ENCODE assay signal across 14 mouse cellular contexts in genomic region chr9:56414322-56414721, GRCm38 (mm10). TPM values are rescaled to one million over a fixed set of nuclear protein-coding genes. Genes with fewer than 3 reads are reported as not detected.
A peak's percentile ranks its signal among the peaks of the same experiment; 100 is the strongest.
DNase-seq lines count a peak whose midpoint lies in the region; ATAC-seq and TF ChIP-seq lines count a peak whose summit lies in the region.
"Had no signal": no experiment of that assay in that cellular context is flagged by ENCODE, and none has a peak within 500 bp of the region (broad histone marks: within the 10 kb centered on the region; RNA-seq: fewer than 3 reads in every experiment).

No protein-coding gene starts in this region.

- TF ChIP-seq CTCF in gastrocnemius, adult 2 months (IDR thresholded peaks at IDR 0.05) = peak; percentile 23; the same call in 1 of the 2 replicates
- TF ChIP-seq CTCF in liver, postnatal 0 days (IDR thresholded peaks at IDR 0.05; ENCODE audit: low read depth) = peak; percentile 34
- TF ChIP-seq CTCF in CH12.LX (conservative IDR thresholded peaks at IDR 0.05 in 1 of 2, IDR thresholded peaks at IDR 0.05 in 1 of 2; ENCODE audit: low read depth in 2 of 2, low read length in 2 of 2) = peak in 1 of 2 experiments; percentile 33; a peak in 2 of 4 replicates

- H3K9ac ChIP-seq in liver, postnatal 0 days (replicated peaks) = no peak overlapping the region
- no peak overlapping the region for H3K9ac ChIP-seq in CH12.LX (ENCODE audit: insufficient read depth, low read depth)
- H3K9ac ChIP-seq: embryonic facial prominence, embryonic 13.5 days had no signal

- peaks cover 11% of the 10 kb centered on the region; the same call in 1 of the 2 replicates for H3K4me1 ChIP-seq in liver, postnatal 0 days (ENCODE audit: insufficient read depth)
- H3K4me1 ChIP-seq in CH12.LX (ENCODE audit: control insufficient read depth in 1 of 2, insufficient read depth in 2 of 2) = peaks cover 0 to 23% of the 10 kb centered on the region in 2 experiments; a peak in 3 of 4 replicates

- ATAC-seq in liver, postnatal 0 days = no peak

- H3K4me3 ChIP-seq in gastrocnemius, adult 2 months = no peak overlapping the region
- no peak overlapping the region for H3K4me3 ChIP-seq in liver, postnatal 0 days (ENCODE audit: low read depth, low read length)
- no peak overlapping the region for H3K4me3 ChIP-seq in CH12.LX (replicated peaks in 1 of 3; ENCODE audit: low read depth in 2 of 3, low read length in 2 of 3, poor library complexity in 1 of 3)
- H3K4me3 ChIP-seq: embryonic facial prominence, embryonic 13.5 days had no signal

- no peak overlapping the region for H3K4me2 ChIP-seq in liver, postnatal 0 days (ENCODE audit: low read depth, low read length)
- no peak overlapping the region for H3K4me2 ChIP-seq in CH12.LX (ENCODE audit: insufficient read depth, low read depth, poor library complexity, severe bottlenecking)
- H3K4me2 ChIP-seq: embryonic facial prominence, embryonic 13.5 days had no signal

- no peaks in the 10 kb centered on the region for H3K9me3 ChIP-seq in liver, postnatal 0 days (ENCODE audit: low read length)
- H3K9me3 ChIP-seq in CH12.LX (replicated peaks; ENCODE audit: low read length) = no peaks in the 10 kb centered on the region
- H3K9me3 ChIP-seq: embryonic facial prominence, embryonic 13.5 days had no signal

- no peaks in the 10 kb centered on the region for H3K27me3 ChIP-seq in liver, postnatal 0 days (ENCODE audit: insufficient read depth, low read length)
- no peaks in the 10 kb centered on the region for H3K27me3 ChIP-seq in CH12.LX (replicated peaks)
- H3K27me3 ChIP-seq: embryonic facial prominence, embryonic 13.5 days had no signal

- no peaks in the 10 kb centered on the region for H3K36me3 ChIP-seq in liver, postnatal 0 days (replicated peaks; ENCODE audit: insufficient read depth, low read length)
- H3K36me3 ChIP-seq in CH12.LX (replicated peaks in 1 of 2; ENCODE audit: control insufficient read depth in 1 of 2, insufficient read depth in 1 of 2, low read length in 1 of 2) = peaks cover 0 to 10% of the 10 kb centered on the region in 2 experiments
- H3K36me3 ChIP-seq: embryonic facial prominence, embryonic 13.5 days had no signal

- TF ChIP-seq POLR2A in CH12.LX (IDR thresholded peaks at IDR 0.05; ENCODE audit: low read depth, low read length) = no peak

- DNase-seq in gastrocnemius, adult 2 months = no peak
- no peak for DNase-seq in gastrocnemius, postnatal 14 days
- no peak for DNase-seq in liver, postnatal 0 days
- DNase-seq in liver (no peak), CH12.LX (ENCODE audit: extremely low read depth) (no peak)
- DNase-seq in induced T-regulatory cell, adult 2 months (ENCODE audit: low read depth) = peak; percentile 58
- no peak for DNase-seq in yolk sac, embryonic 10.5 days (ENCODE audit: low spot score)
- DNase-seq in layer of hippocampus, adult 9-11 months = no peak
- DNase-seq: cerebellum, postnatal 36 days; heart, adult 11 months; heart, postnatal 10 days; right cerebral cortex, postnatal 25 days; thymus, postnatal 14 days had no signal

- no peak for TF ChIP-seq EP300 in liver, postnatal 0 days (IDR thresholded peaks at IDR 0.05; ENCODE audit: low read depth)
- TF ChIP-seq EP300 in CH12.LX (IDR thresholded peaks at IDR 0.05; ENCODE audit: low read length) = no peak

- in situ Hi-C loops in CH12.LX (cut with MboI; ENCODE audit: low pct_ligation_motif_present, low pct_unique_long_range_greater_than_20kb, low sequenced_read_pairs) = loop anchor here (25.0 kb wide), 1 partner anchor 152 kb away; no protein-coding TSS in a partner anchor

- intact Hi-C loops in gastrocnemius, adult 2 months (cut with DNase I) = loop anchor here (5.0 kb wide), 1 partner anchor 92 kb away; no protein-coding TSS in a partner anchor
- intact Hi-C loops in gastrocnemius, postnatal 14 days (cut with DNase I; ENCODE audit: low total_unique reads) = loop anchor here (10.0 kb wide), 1 partner anchor 150 kb away; no protein-coding TSS in a partner anchor

- TF ChIP-seq RAD21 in CH12.LX (IDR thresholded peaks at IDR 0.05; ENCODE audit: low read depth, low read length) = peak; percentile 20

- dilution Hi-C loops in CH12.LX (cut with MboI; ENCODE audit: extremely low pct_ligation_motif_present, extremely low pct_unique_long_range_greater_than_20kb, low sequenced_read_pairs) = no loop called here

- H3K79me2 ChIP-seq in CH12.LX (replicated peaks; ENCODE audit: control insufficient read depth, extremely low read depth, insufficient read depth, poor library complexity, severe bottlenecking) = peaks cover 29% of the 10 kb centered on the region

- H3K27ac ChIP-seq in gastrocnemius, adult 2 months = no peak overlapping the region
- no peak overlapping the region for H3K27ac ChIP-seq in liver, postnatal 0 days (ENCODE audit: low read depth)
- H3K27ac ChIP-seq in CH12.LX (ENCODE audit: insufficient read depth, low read depth) = no peak overlapping the region
- H3K27ac ChIP-seq: embryonic facial prominence, embryonic 13.5 days had no signal

TF ChIP-seq in CH12.LX, 34 proteins besides CTCF, POLR2A, EP300 and RAD21:
- TF ChIP-seq ZKSCAN1 (IDR thresholded peaks at IDR 0.05; ENCODE audit: borderline replicate concordance, low read depth, low read length) (no peak), SMC3 (IDR thresholded peaks at IDR 0.05; ENCODE audit: low read depth, low read length) (peak; percentile 26), BHLHE40 (IDR thresholded peaks at IDR 0.05; ENCODE audit: low read depth, low read length) (no peak), PAX5 (IDR thresholded peaks at IDR 0.05; ENCODE audit: low read length) (no peak), MAZ (IDR thresholded peaks at IDR 0.05; ENCODE audit: low read depth, low read length) (no peak)

RNA-seq across cellular contexts. Expression of gene Peak1, which starts 3.5 kb away (rescaled TPM):
- 10 to 100 TPM; 10.8 to 18.2 TPM for total RNA-seq in gastrocnemius, adult 2 months (2021)
- total RNA-seq in gastrocnemius, postnatal 14 days (2021) = 10 to 100 TPM; 17.1 to 18.3 TPM
- 2.3 and 2.6 TPM in 2 replicates for polyA plus RNA-seq in liver, postnatal 0 days (2015; fragmentation: Nextera tagmentation; extraction: Ambion mirVana)
- total RNA-seq in CH12.LX (2012; rRNA removed) (5.4 and 5.7 TPM in 2 replicates), CH12.LX (2014; rRNA removed) (2.2 and 2.8 TPM in 2 replicates)
- 12.1 and 13.3 TPM in 2 replicates for polyA plus RNA-seq in CH12.LX (2012; ENCODE audit: insufficient read length, low read depth)

RNA-seq across cellular contexts. Expression of gene Hmg20a, which starts 4.1 kb away (rescaled TPM):
- total RNA-seq in gastrocnemius, adult 2 months (2021) = 10 to 100 TPM; 14.7 to 14.8 TPM
- 10 to 100 TPM; 16.6 to 18.2 TPM for total RNA-seq in gastrocnemius, postnatal 14 days (2021)
- 8.2 and 8.3 TPM in 2 replicates for polyA plus RNA-seq in liver, postnatal 0 days (2015; fragmentation: Nextera tagmentation; extraction: Ambion mirVana)
- total RNA-seq in CH12.LX (2012; rRNA removed) (12.1 and 14.5 TPM in 2 replicates), CH12.LX (2014; rRNA removed) (6.3 and 8.5 TPM in 2 replicates)
- 13.6 and 17.2 TPM in 2 replicates for polyA plus RNA-seq in CH12.LX (2012; ENCODE audit: insufficient read length, low read depth)
